Mouse (Mus musculus): ENCODE results near the gene Hmgcl. TPM values are rescaled to one million over a fixed set of nuclear protein-coding genes. Genes with fewer than 3 reads are reported as not detected.

Gene Hmgcl
- polyA plus RNA-seq, 2 experiments, result 69.7 to 93.4 TPM

GRCm38 (mm10) chr4:135912835-135913234 lies 33.4 kb upstream of the Hmgcl start:
- WGBS, result 2% methylated on average over 3 of the region's 3 CpGs
- H3K9ac ChIP-seq (ENCODE audit: low read depth, low read length, severe bottlenecking), result no peak overlapping the region
- H3K36me3 ChIP-seq (ENCODE audit: control insufficient read depth, insufficient read depth, low read length), result no peaks in the 10 kb centered on the region
- no peak overlapping the region; the same call in 1 of the 2 replicates for H3K27ac ChIP-seq (replicated peaks; ENCODE audit: low read depth, low read length)
- H3K4me2 ChIP-seq (replicated peaks; ENCODE audit: low read depth, low read length, severe bottlenecking), result no peak overlapping the region
- no peak overlapping the region for H3K4me3 ChIP-seq (replicated peaks; ENCODE audit: low read length)
- no peaks in the 10 kb centered on the region for H3K27me3 ChIP-seq (ENCODE audit: control insufficient read depth, insufficient read depth, low read length)
- ATAC-seq (ENCODE audit: low FRiP score, low read depth), result no peak
- DNase-seq (ENCODE audit: low spot score), result no peak
- no peaks in the 10 kb centered on the region for H3K9me3 ChIP-seq (ENCODE audit: control insufficient read depth, low read length)
- H3K4me1 ChIP-seq (ENCODE audit: control insufficient read depth, insufficient read depth, low read length), result peaks cover 7% of the 10 kb centered on the region; the same call in 1 of the 2 replicates
- TF ChIP-seq POLR2A (IDR thresholded peaks at IDR 0.05; ENCODE audit: borderline replicate concordance, extremely low read depth, insufficient read depth, insufficient read length), result no peak

- Histone ChIP-seq H3K9me3 (ENCODE audit: control insufficient read depth, low read length) (no peaks in the 10 kb centered on the region), H3K4me1 (ENCODE audit: control insufficient read depth, insufficient read depth, low read length) (peaks cover 7% of the 10 kb centered on the region; the same call in 1 of the 2 replicates), H3K4me3 (replicated peaks; ENCODE audit: low read length) (no peak overlapping the region), H3K36me3 (ENCODE audit: control insufficient read depth, insufficient read depth, low read length) (no peaks in the 10 kb centered on the region), H3K9ac (ENCODE audit: low read depth, low read length, severe bottlenecking) (no peak overlapping the region), H3K27ac (replicated peaks; ENCODE audit: low read depth, low read length) (no peak overlapping the region), H3K27me3 (ENCODE audit: control insufficient read depth, insufficient read depth, low read length) (no peaks in the 10 kb centered on the region), H3K4me2 (replicated peaks; ENCODE audit: low read depth, low read length, severe bottlenecking) (no peak overlapping the region)
- TF ChIP-seq POLR2A (IDR thresholded peaks at IDR 0.05; ENCODE audit: borderline replicate concordance, extremely low read depth, insufficient read depth, insufficient read length), result no peak
- ATAC-seq (ENCODE audit: low FRiP score, low read depth), result no peak
- WGBS, result 77% methylated on average over 4 of the region's 4 CpGs
- no peak for DNase-seq (ENCODE audit: low spot score)
Observed at GRCm38 (mm10) chr4:135913433-135913832, 32.8 kb upstream of the Hmgcl start.

- H3K36me3 ChIP-seq (ENCODE audit: control insufficient read depth, insufficient read depth, low read length), result peaks cover 5% of the 10 kb centered on the region; the same call in 1 of the 2 replicates
- WGBS, result 83% methylated on average over 13 of the region's 13 CpGs
- peaks cover 8% of the 10 kb centered on the region; the same call in 1 of the 2 replicates for H3K4me1 ChIP-seq (ENCODE audit: control insufficient read depth, insufficient read depth, low read length)
- no peak overlapping the region for H3K4me3 ChIP-seq (replicated peaks; ENCODE audit: low read length)
- no peak overlapping the region for H3K4me2 ChIP-seq (replicated peaks; ENCODE audit: low read depth, low read length, severe bottlenecking)
- no peak overlapping the region for H3K27ac ChIP-seq (replicated peaks; ENCODE audit: low read depth, low read length)
- DNase-seq (ENCODE audit: low spot score) (no peak), ATAC-seq (ENCODE audit: low FRiP score, low read depth) (no peak)
- no peak for TF ChIP-seq POLR2A (IDR thresholded peaks at IDR 0.05; ENCODE audit: borderline replicate concordance, extremely low read depth, insufficient read depth, insufficient read length)
- H3K9ac ChIP-seq (ENCODE audit: low read depth, low read length, severe bottlenecking), result no peak overlapping the region
- no peaks in the 10 kb centered on the region for H3K27me3 ChIP-seq (ENCODE audit: control insufficient read depth, insufficient read depth, low read length)
- no peaks in the 10 kb centered on the region for H3K9me3 ChIP-seq (ENCODE audit: control insufficient read depth, low read length)
Observed at GRCm38 (mm10) chr4:135918635-135919279, 27.5 kb upstream of the Hmgcl start.

- 92% methylated on average over 3 of the region's 3 CpGs for WGBS
Observed at GRCm38 (mm10) chr4:135919280-135919639, 27.0 kb upstream of the Hmgcl start.

GRCm38 (mm10) chr4:135920304-135921241 lies 25.7 kb upstream of the Hmgcl start, which contains the start of gene Fuca1:
Gene Fuca1, plus strand, starts transcription at chr4:135920735.
- peaks cover 8% of the 10 kb centered on the region; the same call in 1 of the 2 replicates for H3K4me1 ChIP-seq (ENCODE audit: control insufficient read depth, insufficient read depth, low read length)
- peak; percentile 48; the same call in 1 of the 2 replicates for TF ChIP-seq POLR2A (IDR thresholded peaks at IDR 0.05; ENCODE audit: borderline replicate concordance, extremely low read depth, insufficient read depth, insufficient read length)
- 2% methylated on average over 54 of the region's 60 CpGs for WGBS

More at GRCm38 (mm10) chr4:135919280-135919639, 27.0 kb upstream of the Hmgcl start:
- Histone ChIP-seq H3K27me3 (ENCODE audit: control insufficient read depth, insufficient read depth, low read length) (no peaks in the 10 kb centered on the region), H3K4me3 (replicated peaks; ENCODE audit: low read length) (no peak overlapping the region), H3K4me1 (ENCODE audit: control insufficient read depth, insufficient read depth, low read length) (peaks cover 8% of the 10 kb centered on the region; the same call in 1 of the 2 replicates), H3K36me3 (ENCODE audit: control insufficient read depth, insufficient read depth, low read length) (peaks cover 6% of the 10 kb centered on the region; the same call in 1 of the 2 replicates), H3K9me3 (ENCODE audit: control insufficient read depth, low read length) (no peaks in the 10 kb centered on the region), H3K9ac (ENCODE audit: low read depth, low read length, severe bottlenecking) (no peak overlapping the region), H3K4me2 (replicated peaks; ENCODE audit: low read depth, low read length, severe bottlenecking) (no peak overlapping the region), H3K27ac (replicated peaks; ENCODE audit: low read depth, low read length) (no peak overlapping the region)
- TF ChIP-seq POLR2A (IDR thresholded peaks at IDR 0.05; ENCODE audit: borderline replicate concordance, extremely low read depth, insufficient read depth, insufficient read length), result no peak
- DNase-seq (ENCODE audit: low spot score) (no peak), ATAC-seq (ENCODE audit: low FRiP score, low read depth) (no peak)

More at GRCm38 (mm10) chr4:135920304-135921241, 25.7 kb upstream of the Hmgcl start, which contains the start of gene Fuca1:
- Histone ChIP-seq H3K27me3 (ENCODE audit: control insufficient read depth, insufficient read depth, low read length) (no peaks in the 10 kb centered on the region), H3K9ac (ENCODE audit: low read depth, low read length, severe bottlenecking) (peak within 1 kb of the TSS; percentile 66), H3K27ac (replicated peaks; ENCODE audit: low read depth, low read length) (peak within 1 kb of the TSS; percentile 83), H3K9me3 (ENCODE audit: control insufficient read depth, low read length) (no peaks in the 10 kb centered on the region), H3K4me2 (replicated peaks; ENCODE audit: low read depth, low read length, severe bottlenecking) (peak within 1 kb of the TSS; percentile 76), H3K36me3 (ENCODE audit: control insufficient read depth, insufficient read depth, low read length) (peaks cover 10% of the 10 kb centered on the region; the same call in 1 of the 2 replicates), H3K4me3 (replicated peaks; ENCODE audit: low read length) (peak within 1 kb of the TSS; percentile 75)
- ATAC-seq (ENCODE audit: low FRiP score, low read depth), result peak; percentile 99
- peak; percentile 95 for DNase-seq (ENCODE audit: low spot score)
